Mouse (Mus musculus) CD4-positive naive resting alpha-beta T cell, adult 57 days (primary cell): ENCODE measurements around the gene Ankrd34c. TPM values are rescaled to one million over a fixed set of nuclear protein-coding genes. Genes with fewer than 3 reads are reported as not detected.

Experiments
- total RNA-seq: library from RNA; stranded (reverse); gene quantifications from one replicate; pipeline ENCODE4 v1.2.4, GENCODE M21; 2023

The Ankrd34c gene
- total RNA-seq: not detected

GRCm38 (mm10) chr9:89738295-89738694 is at the start of gene Ankrd34c:
Gene Ankrd34c (minus strand): TSS chr9:89738475.

DNA sequence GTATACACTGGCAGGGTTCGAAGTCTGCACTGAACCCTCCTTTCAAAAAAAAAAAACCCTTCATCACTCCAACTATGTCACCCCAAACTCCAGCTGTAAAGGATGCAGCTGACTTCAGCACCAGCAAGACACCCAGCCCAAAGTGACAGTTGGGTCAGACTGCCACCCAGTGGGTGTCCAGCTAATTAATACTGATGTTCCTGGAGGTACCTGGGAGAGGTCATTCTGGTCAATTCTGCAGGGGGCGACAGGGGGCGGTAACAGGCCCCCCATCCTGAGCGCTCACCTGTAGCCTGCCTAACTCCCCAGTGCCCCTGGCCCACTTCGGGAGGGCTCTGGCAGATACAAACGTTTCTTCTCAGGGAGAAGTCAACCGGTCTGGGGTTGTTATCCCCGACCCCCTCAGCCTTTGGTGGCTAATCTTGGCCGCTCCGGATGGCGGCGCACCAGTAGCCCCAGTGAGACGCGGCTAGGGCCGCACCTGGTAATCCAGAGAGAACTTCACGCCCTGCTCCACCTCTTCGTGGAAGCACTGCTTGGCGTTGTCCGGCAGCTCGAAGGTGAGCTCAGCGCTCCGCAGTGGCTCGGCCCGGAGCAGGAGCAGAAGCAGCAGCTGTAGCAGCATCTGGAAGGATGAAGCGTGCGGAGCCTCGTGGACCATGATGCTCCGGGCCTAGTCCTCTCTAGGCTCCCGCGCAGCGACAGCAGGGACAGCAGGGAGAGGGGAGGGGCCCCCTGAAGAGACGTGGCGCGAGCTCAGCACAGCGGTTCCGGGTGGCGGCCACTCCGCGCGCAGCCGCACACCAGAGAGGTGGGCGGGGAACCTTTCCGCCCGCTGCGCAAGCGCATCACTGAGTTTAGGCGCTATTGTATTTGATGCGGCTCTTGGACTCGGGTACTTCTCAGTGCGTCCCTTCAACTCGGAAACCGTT is 33.7 kb downstream of the Ankrd34c start, which contains the start of gene Tmed3:
Gene Tmed3 (minus strand): TSS at position 804 of the 932 bp plus-strand sequence.

Other genes starting within 250 kb of the Ankrd34c start
- gene Minar1, start 115.3 kb downstream of the Ankrd34c start, total RNA-seq: not detected
- 26.6 TPM for gene Tmed3, start 33.4 kb downstream of the Ankrd34c start, total RNA-seq
- 0.15 TPM for gene Rasgrf1, start 171.4 kb upstream of the Ankrd34c start, total RNA-seq